Mouse (Mus musculus) heart, postnatal 36 days (tissue): ENCODE data around the gene L3mbtl4. TPM values are rescaled to one million over a fixed set of nuclear protein-coding genes. Genes with fewer than 3 reads are reported as not detected.
"Not testable (repeated sequence)": the region's sequence is repeated elsewhere in the genome, so short reads cannot be mapped to it uniquely, and the experiment has no call there.

Experiments
- DNase-seq, 2 experiments: peaks; one replicate each; pipeline ENCODE4 v3.0.0; 2021 to 2022
- intact Hi-C: fragments of 180-260 bp; cut with DNase I; formaldehyde crosslinking; loops from one replicate; pipeline ENCODE4 v1.15.1; 2025
- total RNA-seq, 2 experiments: library from RNA; stranded (reverse); gene quantifications; 2 replicates each; pipeline ENCODE4 v1.2.3; 2021

The L3mbtl4 gene
- total RNA-seq, 2 experiments from 2014 or later, result not detected

DNA sequence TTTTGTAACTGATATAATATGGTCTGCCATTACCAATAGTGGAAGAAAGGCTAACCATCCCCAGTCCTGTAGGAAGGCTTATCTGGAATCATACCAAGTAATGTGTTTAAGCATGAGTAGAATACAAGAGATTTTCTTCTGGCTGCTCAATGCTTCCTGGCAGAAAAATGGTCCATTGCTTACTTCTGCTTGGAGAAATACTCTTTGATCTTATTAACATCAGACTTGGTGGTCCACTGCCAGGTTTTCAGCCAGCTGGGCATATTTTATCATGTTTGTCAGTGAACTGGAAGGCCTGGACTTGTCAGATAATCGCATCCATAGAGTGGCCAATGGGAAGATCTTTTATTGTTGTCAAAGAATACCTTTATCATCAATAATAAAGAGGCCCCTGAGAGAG lies 97.5 kb downstream of the L3mbtl4 start:
- intact Hi-C loops, result no loop called here
- no peak for DNase-seq

DNA sequence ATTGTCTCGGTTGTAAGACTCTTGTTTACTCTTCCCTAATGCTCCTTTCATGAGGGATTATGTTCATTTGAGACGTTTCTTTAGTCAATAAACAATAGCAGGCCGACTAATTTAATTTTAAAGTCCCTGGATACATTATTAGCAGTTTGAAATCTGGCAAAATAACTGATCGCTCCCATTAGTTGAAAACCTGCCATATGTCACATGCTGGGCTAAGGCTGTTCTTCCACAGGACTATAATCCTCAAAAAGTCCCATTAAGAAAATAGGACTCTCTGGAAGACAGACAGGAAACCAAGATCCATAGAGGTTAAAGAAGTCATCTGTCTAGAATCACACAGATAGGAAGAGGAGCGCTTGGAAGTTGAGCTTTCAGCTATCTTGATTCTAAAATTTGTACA lies 114.9 kb downstream of the L3mbtl4 start:
- intact Hi-C loops, result no loop called here
- no peak for DNase-seq

DNA sequence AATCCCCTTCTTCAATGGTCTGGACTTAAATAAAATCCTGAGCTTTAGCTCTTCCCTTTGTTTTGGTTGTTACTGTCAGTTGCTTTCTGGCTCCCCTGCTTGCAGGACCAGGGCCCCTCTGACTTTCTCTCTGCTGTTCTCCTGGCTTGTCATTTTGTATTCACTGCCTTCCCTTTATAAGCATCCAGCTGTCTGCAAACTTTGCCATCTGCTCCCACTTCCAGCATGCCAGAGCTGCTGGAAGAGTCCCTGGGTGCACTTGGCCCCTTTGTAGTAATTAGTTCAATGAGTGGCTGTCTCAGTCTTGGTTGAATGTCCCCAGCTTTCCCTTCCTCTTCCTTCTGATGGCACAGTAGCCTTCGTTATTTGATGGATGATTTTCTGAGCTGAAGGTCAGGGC lies 132.4 kb downstream of the L3mbtl4 start:
- intact Hi-C loops, result no loop called here
- DNase-seq, result no peak

DNA sequence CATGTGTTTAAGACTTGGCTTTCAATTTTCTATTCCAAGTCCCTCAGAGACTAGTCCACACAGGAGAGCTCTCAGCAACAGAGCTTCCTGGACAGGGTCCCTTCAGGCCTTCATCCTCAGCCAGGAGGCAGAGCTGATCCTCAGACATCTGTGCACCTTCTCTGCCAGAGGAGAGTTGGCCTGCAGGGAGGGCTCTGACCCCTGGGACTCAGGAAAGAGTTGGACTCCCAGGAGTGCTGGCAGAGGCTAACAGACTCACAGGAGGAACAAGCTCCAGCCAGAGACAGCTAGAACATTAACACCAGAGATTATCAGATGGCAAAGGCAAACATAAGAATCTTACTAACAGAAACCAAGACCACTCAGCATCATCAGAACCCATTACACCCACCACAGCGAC lies 133.5 kb downstream of the L3mbtl4 start:
- intact Hi-C loops, DNase-seq: not testable (repeated sequence)

DNA sequence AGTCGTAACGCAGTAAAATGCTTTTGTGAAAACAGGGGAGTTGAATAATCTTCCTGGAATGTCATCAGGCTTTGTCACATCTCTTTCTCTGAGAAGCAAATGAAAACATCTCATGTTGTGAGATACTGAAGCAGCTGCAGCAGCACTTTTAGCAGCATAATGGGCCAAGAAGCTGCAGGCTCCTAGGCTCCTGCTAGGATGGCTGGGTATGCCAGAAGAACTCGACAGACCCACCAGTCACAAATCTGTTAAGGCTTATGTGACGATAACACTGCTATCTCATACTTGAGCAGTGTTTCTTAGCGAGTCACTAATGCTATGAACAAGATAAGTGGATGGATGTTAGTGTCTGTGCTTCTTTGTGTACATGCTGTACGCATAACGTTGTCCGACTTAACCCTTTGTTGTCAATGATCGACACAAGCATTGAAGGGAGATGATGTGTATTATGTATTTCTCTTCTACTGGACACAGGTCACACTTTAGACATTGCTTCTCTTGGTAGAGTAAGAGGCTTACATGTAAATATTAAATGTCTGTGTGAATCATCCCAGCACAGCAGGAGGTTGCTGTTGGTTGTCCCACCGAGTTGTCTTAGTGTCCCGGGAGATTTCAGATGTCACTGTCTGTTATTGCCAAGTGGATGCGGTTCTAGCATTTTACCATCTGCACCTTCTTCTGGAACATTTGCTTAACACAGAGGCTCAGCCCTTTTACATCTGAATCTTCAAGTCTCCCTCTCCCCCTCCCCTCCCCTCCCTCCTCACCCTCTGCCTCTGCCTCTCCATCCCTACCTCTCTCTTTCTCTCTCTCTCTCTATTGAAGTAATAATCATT lies 149.3 kb downstream of the L3mbtl4 start:
- intact Hi-C loops, result no loop called here
- no peak for DNase-seq

DNA sequence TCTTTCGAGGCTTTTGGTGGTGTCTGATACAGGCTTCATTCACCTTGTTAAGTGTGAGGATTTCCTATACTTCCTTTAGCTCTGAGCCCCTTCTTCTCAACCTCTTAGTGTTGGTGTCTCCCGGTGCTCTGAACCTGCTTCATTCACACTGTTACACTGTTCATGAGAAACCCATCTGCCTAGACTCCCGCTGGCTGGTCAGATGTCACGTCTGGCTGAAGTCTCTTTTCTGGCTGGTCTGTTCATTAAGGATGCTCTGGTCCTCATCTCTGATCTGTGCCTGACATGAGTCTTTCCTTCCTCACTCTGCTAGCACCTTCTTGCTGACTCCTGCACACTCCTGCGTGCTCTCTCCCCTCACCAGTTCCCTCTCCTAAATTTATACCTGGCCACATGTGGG lies 160.0 kb downstream of the L3mbtl4 start:
- intact Hi-C loops, result no loop called here
- DNase-seq, result no peak

DNA sequence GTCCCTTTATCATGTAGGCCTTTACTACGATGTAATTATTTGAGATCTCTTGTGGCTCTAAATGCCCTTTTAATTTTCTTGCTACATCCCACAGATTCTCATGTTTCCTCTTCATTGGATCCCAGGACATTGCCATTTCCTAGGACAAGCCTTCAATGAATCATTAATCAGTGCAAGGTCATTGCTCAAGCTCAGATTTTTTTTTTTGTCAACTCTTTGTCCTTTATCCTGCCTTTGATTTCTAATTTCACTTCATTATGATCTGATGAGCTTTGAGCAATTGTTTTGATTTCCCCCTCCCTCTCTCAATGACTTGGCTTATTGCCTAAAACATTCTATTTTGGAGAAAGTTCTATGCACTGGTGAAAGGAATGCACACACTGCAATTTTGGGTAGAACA lies 177.3 kb downstream of the L3mbtl4 start:
- intact Hi-C loops, result no loop called here
- no peak for DNase-seq

DNA sequence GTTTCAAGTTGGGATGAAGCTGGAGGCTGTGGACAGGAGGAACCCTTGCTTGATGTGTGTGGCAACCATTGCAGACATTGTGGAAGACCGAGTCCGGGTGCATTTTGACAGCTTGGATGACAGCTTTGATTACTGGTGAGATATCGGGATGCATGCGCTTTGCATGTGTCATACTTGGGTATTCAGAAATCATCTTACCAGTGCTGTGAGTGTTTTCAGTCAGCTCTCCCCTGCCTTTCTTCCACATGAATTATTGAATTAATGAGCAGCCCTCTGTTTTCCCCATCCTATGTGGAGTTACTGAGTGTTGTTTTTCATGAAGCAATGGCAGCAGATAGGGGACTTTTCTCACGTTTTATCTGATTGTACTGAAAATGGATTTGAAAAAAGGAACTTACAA lies 187.9 kb downstream of the L3mbtl4 start:
- DNase-seq, result no peak
- intact Hi-C loops, result no loop called here

DNA sequence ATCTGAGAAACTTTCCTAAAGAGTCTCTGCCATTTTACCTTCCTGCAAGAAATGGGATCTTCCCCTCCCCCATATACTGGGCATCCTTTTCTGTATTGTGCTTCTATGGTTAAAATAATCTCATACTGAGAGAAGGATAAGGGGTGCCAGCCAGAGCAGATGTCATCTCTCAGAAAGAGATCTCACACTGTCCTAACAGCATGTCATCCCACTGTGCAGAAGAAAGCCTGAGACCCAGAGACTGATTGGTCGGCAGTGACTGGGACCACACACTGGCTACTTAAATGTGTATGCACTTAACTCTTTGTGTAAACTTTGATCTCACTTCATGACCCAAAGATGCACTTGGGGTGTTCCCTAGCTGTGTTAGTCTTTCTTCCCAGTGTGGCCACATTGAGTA lies 193.7 kb downstream of the L3mbtl4 start:
- DNase-seq, result no peak
- intact Hi-C loops, result no loop called here

DNA sequence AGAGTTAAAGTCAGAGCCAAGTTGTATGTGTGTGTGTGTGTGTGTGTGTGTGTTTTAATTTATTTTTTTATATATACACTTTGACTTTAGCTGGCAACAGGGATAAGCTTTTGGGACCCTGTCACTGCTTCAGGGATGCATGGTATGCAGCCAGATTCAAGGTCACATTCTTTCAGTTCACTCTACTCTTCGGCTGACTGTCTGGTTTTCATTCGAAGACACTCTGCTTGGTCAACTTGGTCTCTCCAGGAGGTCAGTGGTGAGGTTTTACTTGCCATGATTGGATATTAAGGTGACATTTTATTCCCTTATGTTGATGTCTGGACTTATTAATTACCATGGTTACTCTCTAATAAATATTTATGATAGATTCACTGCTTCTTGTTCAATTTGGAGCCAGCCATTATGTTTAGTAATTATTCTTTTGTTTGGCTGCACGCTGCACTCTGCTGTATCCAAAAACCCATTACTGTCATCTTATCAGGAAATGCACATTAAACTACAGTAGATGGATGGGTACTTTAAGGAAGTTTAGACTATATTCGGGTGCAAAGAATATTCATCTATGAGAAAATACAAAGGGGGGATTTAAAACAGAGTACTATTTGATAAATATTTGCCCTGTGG lies 216.6 kb downstream of the L3mbtl4 start:
- intact Hi-C loops, result no loop called here
- no peak for DNase-seq

DNA sequence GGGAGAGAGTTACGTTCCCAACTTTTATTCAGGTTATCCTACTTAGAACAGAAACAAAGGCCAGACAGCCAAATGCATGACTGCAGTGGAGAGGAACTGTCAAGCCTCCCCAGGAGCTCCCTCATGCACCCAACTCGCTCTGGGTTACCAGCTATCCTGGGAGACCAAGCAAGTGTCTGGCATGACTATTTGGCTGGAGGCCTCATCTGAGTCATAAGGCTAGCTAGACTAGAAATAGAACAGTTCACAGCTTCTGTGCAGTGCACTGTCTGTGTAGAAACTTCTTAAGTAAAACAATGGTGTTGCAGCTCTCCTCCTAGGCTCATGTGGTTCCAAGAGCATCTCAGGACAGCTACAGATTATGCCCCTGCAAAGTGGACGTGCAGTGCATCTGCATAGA lies 218.6 kb downstream of the L3mbtl4 start:
- DNase-seq, result peak; percentile 5 to 7
- intact Hi-C loops, result no loop called here

DNA sequence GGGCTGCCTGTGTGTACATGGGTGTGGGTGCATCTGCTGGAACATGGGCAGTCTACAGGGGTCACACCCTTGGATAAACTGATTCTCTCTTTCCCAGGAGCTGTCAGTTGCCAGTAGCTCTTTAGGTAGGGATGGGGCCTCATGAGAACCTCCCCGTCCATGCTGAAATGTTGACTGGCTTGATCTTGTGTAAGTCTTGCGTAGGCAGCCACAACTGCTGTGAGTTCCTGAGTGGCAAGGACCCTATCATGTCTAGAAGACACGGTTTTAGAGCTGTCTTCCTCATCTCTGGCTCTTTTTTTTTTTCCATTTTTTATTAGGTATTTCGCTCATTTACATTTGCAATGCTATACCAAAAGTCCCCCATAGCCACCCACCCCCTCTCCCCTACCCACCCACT lies 229.4 kb downstream of the L3mbtl4 start:
- intact Hi-C loops, result not testable (repeated sequence)

DNA sequence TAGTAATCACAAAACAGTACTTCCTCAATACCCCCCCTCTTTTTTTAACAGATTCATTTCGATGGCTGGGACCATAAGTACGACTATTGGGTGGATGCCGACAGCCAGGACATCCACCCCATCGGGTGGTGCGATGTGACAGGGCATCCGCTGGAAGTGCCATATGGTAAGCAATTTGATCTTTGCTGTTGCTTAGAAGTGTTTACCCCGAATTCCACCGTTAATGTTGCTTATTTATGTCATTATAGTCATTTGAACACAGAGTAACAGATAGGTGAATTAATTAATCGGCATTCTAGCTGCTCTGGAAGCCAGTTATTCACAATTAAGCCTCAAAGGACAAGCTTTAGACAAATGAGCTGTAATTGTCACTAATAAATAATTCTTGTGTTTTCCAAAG lies 286.1 kb downstream of the L3mbtl4 start:
- DNase-seq, result no peak

More for the DNA sequence above, 229.4 kb downstream of the L3mbtl4 start:
- DNase-seq, result not testable (repeated sequence)

DNA sequence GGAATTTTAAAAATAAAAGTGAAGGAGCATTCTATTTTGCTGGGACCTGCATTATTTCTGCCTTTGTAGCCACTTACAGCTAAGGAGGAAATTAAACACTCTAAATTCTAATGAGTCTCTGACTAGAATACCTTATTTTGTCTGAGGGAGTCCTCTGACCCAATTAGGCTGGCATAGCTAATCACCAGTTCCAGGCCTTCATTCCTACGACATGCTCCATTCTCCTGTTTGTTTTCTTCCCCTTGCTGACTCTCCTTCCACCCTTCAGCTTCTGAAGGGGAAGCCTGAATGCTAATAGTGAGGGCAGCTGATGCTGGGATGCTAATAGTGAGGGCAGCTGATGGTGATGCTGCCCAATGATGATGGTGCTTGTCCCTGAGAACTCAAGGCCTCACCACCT lies 286.7 kb downstream of the L3mbtl4 start:
- no peak for DNase-seq
- intact Hi-C loops, result no loop called here

More for the DNA sequence above, 286.1 kb downstream of the L3mbtl4 start:
- intact Hi-C loops, result no loop called here

DNA sequence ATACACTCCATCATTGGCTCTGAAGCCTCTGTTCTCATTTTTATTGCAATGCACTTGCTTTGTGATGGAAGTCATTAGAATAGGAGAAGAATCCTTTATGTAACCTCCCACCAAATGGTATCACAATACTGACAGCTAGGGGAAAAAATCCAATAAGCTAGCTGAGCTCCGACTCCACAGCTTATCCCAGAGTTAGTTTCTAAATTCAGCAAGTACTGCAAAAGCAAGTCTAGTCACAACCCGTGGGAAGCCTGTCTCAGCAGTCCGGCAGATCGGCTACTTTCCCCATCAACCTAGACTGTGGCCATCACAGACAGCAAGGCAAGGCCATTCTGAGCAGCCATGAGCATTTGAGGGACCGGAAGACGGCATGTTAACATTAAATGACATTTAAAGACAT lies 298.2 kb downstream of the L3mbtl4 start:
- no peak for DNase-seq
- intact Hi-C loops, result no loop called here

DNA sequence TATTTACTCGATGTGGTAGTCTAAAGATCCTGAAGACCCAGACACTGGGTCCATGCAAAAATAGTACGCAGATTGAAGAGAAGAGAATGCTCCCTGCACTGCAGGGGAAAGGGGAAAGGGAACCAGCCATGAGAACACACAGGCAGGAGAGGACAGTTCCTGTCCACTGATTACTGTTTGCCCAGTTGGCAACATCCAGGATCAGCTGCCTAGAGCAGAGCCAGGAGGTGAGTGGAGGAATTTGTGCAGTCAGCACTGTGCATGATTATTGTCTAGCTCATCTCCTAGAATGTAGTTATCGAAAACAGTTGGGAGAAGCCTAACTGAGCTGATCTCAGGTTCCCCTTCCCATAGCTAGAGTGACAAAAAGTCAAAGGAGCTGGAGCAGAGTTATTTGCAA lies 311.6 kb downstream of the L3mbtl4 start:
- intact Hi-C loops, result no loop called here
- no peak for DNase-seq

DNA sequence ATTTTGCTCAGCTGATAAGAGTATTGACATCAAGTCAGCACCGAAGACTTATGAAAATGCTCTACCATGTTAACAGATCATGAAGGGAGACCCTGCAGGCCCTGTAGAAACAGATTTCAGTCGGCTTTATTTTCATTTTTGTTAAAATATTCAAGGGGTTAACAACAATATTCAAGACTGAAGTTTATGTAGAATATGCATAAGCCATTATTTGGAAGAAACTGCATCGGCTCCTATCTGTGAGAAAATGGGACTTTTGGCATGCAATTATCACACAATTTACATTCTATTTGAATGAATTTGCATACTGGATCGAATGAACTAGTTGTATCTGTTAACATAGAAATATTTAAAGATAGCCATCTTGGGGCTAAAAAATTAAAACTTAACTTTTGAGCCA lies 318.0 kb downstream of the L3mbtl4 start:
- intact Hi-C loops, result no loop called here

DNA sequence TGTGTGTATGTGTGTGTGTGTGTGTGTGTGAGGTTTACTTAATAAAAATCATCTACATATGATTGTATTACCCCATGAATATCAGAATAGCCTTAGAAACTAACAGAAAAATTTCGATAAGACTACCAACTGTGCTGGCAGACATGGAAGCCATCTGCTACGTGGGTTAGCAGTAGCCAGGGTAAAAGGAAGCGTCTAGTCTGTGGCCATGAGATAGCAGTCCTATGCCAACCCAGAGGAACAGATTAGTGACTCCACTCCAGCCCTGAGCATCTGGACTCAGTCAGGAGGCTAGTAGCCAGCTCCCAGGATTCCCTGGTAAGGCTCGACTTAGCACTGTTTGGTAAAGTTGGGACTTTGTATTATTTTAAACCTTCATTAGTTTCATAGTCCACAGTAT lies 329.1 kb downstream of the L3mbtl4 start:
- intact Hi-C loops, result no loop called here
- DNase-seq, result no peak

More for the DNA sequence above, 318.0 kb downstream of the L3mbtl4 start:
- no peak for DNase-seq

DNA sequence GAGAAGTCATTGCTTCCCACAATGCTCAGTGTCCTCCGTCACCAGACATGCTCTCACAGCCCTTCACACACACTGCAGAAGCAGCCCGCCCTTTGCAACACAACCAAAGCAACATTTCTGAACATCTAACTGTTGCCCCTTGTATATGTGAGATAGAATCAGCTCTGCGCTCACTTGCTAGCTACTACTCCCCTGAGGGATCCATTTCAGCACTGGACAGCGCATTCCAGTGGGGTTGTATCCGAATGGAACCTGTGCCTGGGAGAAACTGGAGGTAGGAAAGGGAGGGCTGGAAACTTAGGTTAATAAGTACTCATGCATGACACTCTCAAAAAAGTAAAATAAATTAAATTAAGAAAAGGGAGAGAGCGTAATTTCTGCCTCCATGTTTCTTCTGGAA lies 334.1 kb downstream of the L3mbtl4 start:
- intact Hi-C loops, result no loop called here
- no peak for DNase-seq

DNA sequence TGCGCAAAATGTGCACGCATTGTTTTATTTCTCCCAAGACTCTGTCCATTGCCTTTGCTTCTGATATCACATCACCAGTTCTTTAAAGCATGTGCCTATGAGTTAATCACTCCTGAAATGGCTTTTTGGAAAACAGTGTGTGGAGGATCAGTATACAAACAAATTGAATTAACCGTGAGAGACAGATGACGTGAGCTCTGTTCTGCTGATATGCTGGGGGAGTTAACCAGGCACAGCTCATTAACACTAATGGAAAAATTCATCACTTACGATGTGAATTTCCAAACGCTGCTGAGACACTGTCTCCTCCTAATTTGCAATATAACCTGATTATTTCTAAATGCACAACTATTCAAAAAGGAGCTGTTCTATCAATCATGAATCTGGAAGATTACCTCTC lies 337.6 kb downstream of the L3mbtl4 start:
- intact Hi-C loops, result no loop called here
- DNase-seq, result no peak

DNA sequence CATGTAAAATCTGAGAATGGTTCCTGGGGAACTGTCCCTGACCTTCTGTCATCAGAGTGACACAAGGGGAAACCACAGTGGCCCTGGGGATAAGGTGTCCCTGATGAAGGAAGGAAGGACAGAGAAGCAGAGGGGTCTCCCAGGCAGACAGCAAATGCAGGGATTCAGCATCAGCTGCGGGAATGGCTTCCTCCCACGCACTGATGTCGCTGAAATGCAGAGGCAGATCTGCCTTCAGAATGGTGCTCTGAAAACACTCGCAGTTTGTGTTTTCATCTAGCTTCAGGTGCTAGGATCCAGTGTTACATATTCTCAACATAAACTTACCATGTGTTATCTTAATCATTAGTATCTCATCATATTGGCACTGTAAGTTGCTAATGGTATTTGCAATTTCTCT lies 351.7 kb downstream of the L3mbtl4 start:
- intact Hi-C loops, result no loop called here
- no peak for DNase-seq
